Mouse (Mus musculus): ENCODE measurements around the gene Nutm1. TPM values are rescaled to one million over a fixed set of nuclear protein-coding genes. Genes with fewer than 3 reads are reported as not detected.

Nutm1 gene
- polyA plus RNA-seq, 2 experiments: not detected

- no peak for TF ChIP-seq POLR2A (IDR thresholded peaks at IDR 0.05; ENCODE audit: borderline replicate concordance, extremely low read depth, insufficient read depth, insufficient read length)
- no peaks in the 10 kb centered on the region for H3K9me3 ChIP-seq (ENCODE audit: control insufficient read depth, low read length)
- DNase-seq (ENCODE audit: low spot score): no peak
- no peak overlapping the region for H3K4me2 ChIP-seq (replicated peaks; ENCODE audit: low read depth, low read length, severe bottlenecking)
- WGBS: 77% methylated on average over 10 of the region's 10 CpGs
- H3K4me1 ChIP-seq (ENCODE audit: control insufficient read depth, insufficient read depth, low read length): no peaks in the 10 kb centered on the region
- no peak overlapping the region for H3K27ac ChIP-seq (replicated peaks; ENCODE audit: low read depth, low read length)
- no peaks in the 10 kb centered on the region for H3K27me3 ChIP-seq (ENCODE audit: control insufficient read depth, insufficient read depth, low read length)
- no peak overlapping the region for H3K4me3 ChIP-seq (replicated peaks; ENCODE audit: low read length)
- ATAC-seq (ENCODE audit: low FRiP score, low read depth): no peak
- H3K36me3 ChIP-seq (ENCODE audit: control insufficient read depth, insufficient read depth, low read length): peaks cover 17% of the 10 kb centered on the region
- no peak overlapping the region for H3K9ac ChIP-seq (ENCODE audit: low read depth, low read length, severe bottlenecking)
Measured at GRCm38 (mm10) chr2:112247323-112247722, 11.8 kb downstream of the Nutm1 start.

- DNase-seq (ENCODE audit: low spot score): no peak
- WGBS: 82% methylated on average over 6 of the region's 6 CpGs
- no peak for TF ChIP-seq POLR2A (IDR thresholded peaks at IDR 0.05; ENCODE audit: borderline replicate concordance, extremely low read depth, insufficient read depth, insufficient read length)
- Histone ChIP-seq H3K27me3 (ENCODE audit: control insufficient read depth, insufficient read depth, low read length) (no peaks in the 10 kb centered on the region), H3K4me3 (replicated peaks; ENCODE audit: low read length) (no peak overlapping the region), H3K27ac (replicated peaks; ENCODE audit: low read depth, low read length) (no peak overlapping the region), H3K36me3 (ENCODE audit: control insufficient read depth, insufficient read depth, low read length) (peaks cover 17% of the 10 kb centered on the region), H3K4me2 (replicated peaks; ENCODE audit: low read depth, low read length, severe bottlenecking) (no peak overlapping the region), H3K9me3 (ENCODE audit: control insufficient read depth, low read length) (no peaks in the 10 kb centered on the region), H3K4me1 (ENCODE audit: control insufficient read depth, insufficient read depth, low read length) (no peaks in the 10 kb centered on the region), H3K9ac (ENCODE audit: low read depth, low read length, severe bottlenecking) (no peak overlapping the region)
- no peak for ATAC-seq (ENCODE audit: low FRiP score, low read depth)
Measured at GRCm38 (mm10) chr2:112246193-112246592, 12.9 kb downstream of the Nutm1 start.

GRCm38 (mm10) chr2:112245307-112245706 is 13.8 kb downstream of the Nutm1 start:
- DNase-seq (ENCODE audit: low spot score) (peak; percentile 40), ATAC-seq (ENCODE audit: low FRiP score, low read depth) (no peak)
- H3K9me3 ChIP-seq (ENCODE audit: control insufficient read depth, low read length): no peaks in the 10 kb centered on the region
- no peak overlapping the region for H3K9ac ChIP-seq (ENCODE audit: low read depth, low read length, severe bottlenecking)
- H3K27me3 ChIP-seq (ENCODE audit: control insufficient read depth, insufficient read depth, low read length): no peaks in the 10 kb centered on the region
- H3K4me1 ChIP-seq (ENCODE audit: control insufficient read depth, insufficient read depth, low read length): peaks cover 8% of the 10 kb centered on the region; the same call in 1 of the 2 replicates
- WGBS: 82% methylated on average over 5 of the region's 5 CpGs
- H3K4me3 ChIP-seq (replicated peaks; ENCODE audit: low read length): no peak overlapping the region
- H3K4me2 ChIP-seq (replicated peaks; ENCODE audit: low read depth, low read length, severe bottlenecking): no peak overlapping the region
- TF ChIP-seq POLR2A (IDR thresholded peaks at IDR 0.05; ENCODE audit: borderline replicate concordance, extremely low read depth, insufficient read depth, insufficient read length): no peak
- H3K36me3 ChIP-seq (ENCODE audit: control insufficient read depth, insufficient read depth, low read length): peaks cover 17% of the 10 kb centered on the region
- H3K27ac ChIP-seq (replicated peaks; ENCODE audit: low read depth, low read length): no peak overlapping the region

GRCm38 (mm10) chr2:112241787-112242186 is 17.3 kb downstream of the Nutm1 start:
- ATAC-seq (ENCODE audit: low FRiP score, low read depth) (no peak), DNase-seq (ENCODE audit: low spot score) (no peak)
- Histone ChIP-seq H3K9ac (ENCODE audit: low read depth, low read length, severe bottlenecking) (no peak overlapping the region), H3K4me2 (replicated peaks; ENCODE audit: low read depth, low read length, severe bottlenecking) (no peak overlapping the region), H3K27me3 (ENCODE audit: control insufficient read depth, insufficient read depth, low read length) (no peaks in the 10 kb centered on the region), H3K4me3 (replicated peaks; ENCODE audit: low read length) (no peak overlapping the region), H3K4me1 (ENCODE audit: control insufficient read depth, insufficient read depth, low read length) (peaks cover 9% of the 10 kb centered on the region; the same call in 1 of the 2 replicates), H3K27ac (replicated peaks; ENCODE audit: low read depth, low read length) (no peak overlapping the region), H3K36me3 (ENCODE audit: control insufficient read depth, insufficient read depth, low read length) (peaks cover 15% of the 10 kb centered on the region), H3K9me3 (ENCODE audit: control insufficient read depth, low read length) (no peaks in the 10 kb centered on the region)
- no peak for TF ChIP-seq POLR2A (IDR thresholded peaks at IDR 0.05; ENCODE audit: borderline replicate concordance, extremely low read depth, insufficient read depth, insufficient read length)
- WGBS: 76% methylated on average over 14 of the region's 14 CpGs

GRCm38 (mm10) chr2:112239935-112240721 is 19.0 kb downstream of the Nutm1 start:
- peak overlapping the region; percentile 93 for H3K27ac ChIP-seq (replicated peaks; ENCODE audit: low read depth, low read length)
- peak overlapping the region; percentile 88 for H3K4me2 ChIP-seq (replicated peaks; ENCODE audit: low read depth, low read length, severe bottlenecking)
- peaks cover 6% of the 10 kb centered on the region for H3K36me3 ChIP-seq (ENCODE audit: control insufficient read depth, insufficient read depth, low read length)
- peak; percentile 29 for DNase-seq (ENCODE audit: low spot score)
- ATAC-seq (ENCODE audit: low FRiP score, low read depth): peak; percentile 6
- no peak for TF ChIP-seq POLR2A (IDR thresholded peaks at IDR 0.05; ENCODE audit: borderline replicate concordance, extremely low read depth, insufficient read depth, insufficient read length)
- peak overlapping the region; percentile 80 for H3K9ac ChIP-seq (ENCODE audit: low read depth, low read length, severe bottlenecking)
- H3K9me3 ChIP-seq (ENCODE audit: control insufficient read depth, low read length): no peaks in the 10 kb centered on the region
- peaks cover 9% of the 10 kb centered on the region; the same call in 1 of the 2 replicates for H3K4me1 ChIP-seq (ENCODE audit: control insufficient read depth, insufficient read depth, low read length)
- WGBS: 1% methylated on average over 27 of the region's 28 CpGs
- H3K4me3 ChIP-seq (replicated peaks; ENCODE audit: low read length): peak overlapping the region; percentile 77
- H3K27me3 ChIP-seq (ENCODE audit: control insufficient read depth, insufficient read depth, low read length): no peaks in the 10 kb centered on the region
